In the genomic region with DNA sequence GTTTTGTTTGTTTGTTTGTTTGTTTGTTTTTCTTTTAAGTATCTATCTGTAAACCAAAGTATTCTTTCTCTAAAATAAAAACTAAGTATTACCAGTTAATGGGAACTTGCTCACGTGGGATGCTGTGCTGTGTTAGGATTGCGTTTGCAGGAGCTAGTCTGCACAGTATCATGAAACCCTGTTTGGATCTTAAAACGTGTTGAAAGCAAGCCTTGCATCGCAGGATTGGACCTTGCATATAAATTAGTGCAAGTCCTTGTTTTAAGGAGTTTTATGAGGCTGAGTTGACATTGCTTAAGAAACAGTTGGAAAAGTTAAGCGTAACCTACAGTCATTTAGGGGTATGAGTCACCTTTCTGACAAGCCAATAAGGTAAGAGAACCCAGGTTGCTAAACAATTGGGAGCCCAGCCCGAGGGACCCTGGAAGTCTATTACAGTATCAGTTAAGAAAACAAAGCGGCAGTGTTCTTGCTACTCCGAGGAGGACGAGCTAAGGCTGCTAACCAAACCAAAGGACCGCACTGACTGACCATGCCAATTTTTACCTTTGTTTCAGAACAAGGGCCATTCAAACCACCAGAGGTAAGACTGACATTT, we compare ENCODE assay signal across 15 mouse cellular contexts.
DNase-seq lines count a peak whose midpoint lies in the region; ATAC-seq and TF ChIP-seq lines count a peak whose summit lies in the region.
"Had no signal": no experiment of that assay in that cellular context is flagged by ENCODE, and none has a peak within 500 bp of the region (broad histone marks: within the 10 kb centered on the region; RNA-seq: fewer than 3 reads in every experiment).

No protein-coding gene starts in this region.

- H3K4me1 ChIP-seq in embryonic facial prominence, embryonic 14.5 days (ENCODE audit: control insufficient read depth, insufficient read depth, low read length), result no peaks in the 10 kb centered on the region
- H3K4me1 ChIP-seq in limb, embryonic 12.5 days (replicated peaks), result peaks cover 13% of the 10 kb centered on the region; the same call in 1 of the 2 replicates
- H3K4me1 ChIP-seq in hindbrain, embryonic 11.5 days (replicated peaks; ENCODE audit: control insufficient read depth, insufficient read depth, low read length), result peaks cover under 1% of the 10 kb centered on the region; the same call in 1 of the 2 replicates

- H3K9me3 ChIP-seq in embryonic facial prominence, embryonic 14.5 days (ENCODE audit: control insufficient read depth, low read length), result no peaks in the 10 kb centered on the region
- no peaks in the 10 kb centered on the region for H3K9me3 ChIP-seq in limb, embryonic 12.5 days
- no peaks in the 10 kb centered on the region for H3K9me3 ChIP-seq in hindbrain, embryonic 11.5 days (ENCODE audit: control insufficient read depth, low read length)
- H3K9me3 ChIP-seq: forebrain, embryonic 10.5 days; neural tube, embryonic 15.5 days had no signal

- DNase-seq in layer of hippocampus, adult 2 months (ENCODE audit: low spot score in 2 of 2), result no peak
- DNase-seq in layer of hippocampus, adult 18-20 months (ENCODE audit: low spot score in 2 of 2), result no peak
- peak; percentile 61 for DNase-seq in embryonic facial prominence, embryonic 14.5 days (ENCODE audit: low spot score)
- DNase-seq in kidney, adult 18-20 months, result peak; percentile 49
- DNase-seq in cerebellum, postnatal 4 days (ENCODE audit: low spot score in 2 of 2), result no peak
- DNase-seq in spleen, adult 12 weeks (ENCODE audit: low spot score), result no peak
- DNase-seq in hindbrain, embryonic 11.5 days (ENCODE audit: low spot score), result no peak
- DNase-seq: adrenal gland, postnatal 10 days; cerebellum, postnatal 36 days; heart, adult 2 months; heart, postnatal 36 days; thymus, postnatal 36 days had no signal

- 0 out of 2 replicates have a peak, but pooled peaks have one; percentile 62 for ATAC-seq in embryonic facial prominence, embryonic 14.5 days (ENCODE audit: low read depth)
- ATAC-seq in limb, embryonic 12.5 days (ENCODE audit: insufficient number of reproducible peaks, insufficient read depth, low FRiP score, low TSS enrichment, low read depth), result no peak
- ATAC-seq in hindbrain, embryonic 11.5 days (ENCODE audit: low FRiP score), result no peak

- peak overlapping the region; percentile 2; the same call in 1 of the 2 replicates for H3K4me3 ChIP-seq in layer of hippocampus, adult 2 months
- peak overlapping the region; percentile 23 for H3K4me3 ChIP-seq in embryonic facial prominence, embryonic 14.5 days (ENCODE audit: low read depth, low read length)
- no peak overlapping the region for H3K4me3 ChIP-seq in limb, embryonic 12.5 days (replicated peaks)
- no peak overlapping the region for H3K4me3 ChIP-seq in hindbrain, embryonic 11.5 days (ENCODE audit: low read depth, low read length)
- H3K4me3 ChIP-seq: forebrain, embryonic 10.5 days; heart, adult 2 months; neural tube, embryonic 15.5 days had no signal

- 42% methylated on average over 10 of the region's 10 CpGs for WGBS in embryonic facial prominence, embryonic 14.5 days
- WGBS in limb, embryonic 12.5 days, result 51% methylated on average over 10 of the region's 10 CpGs
- 72% methylated on average over 10 of the region's 10 CpGs for WGBS in hindbrain, embryonic 11.5 days

- no peak overlapping the region for H3K9ac ChIP-seq in embryonic facial prominence, embryonic 14.5 days (ENCODE audit: low read depth, low read length)
- H3K9ac ChIP-seq in limb, embryonic 12.5 days (replicated peaks), result no peak overlapping the region
- H3K9ac ChIP-seq in hindbrain, embryonic 11.5 days (ENCODE audit: low read depth, low read length), result no peak overlapping the region
- H3K9ac ChIP-seq: neural tube, embryonic 15.5 days had no signal

- TF ChIP-seq CTCF in layer of hippocampus, adult 2 months (conservative IDR thresholded peaks at IDR 0.05), result no peak

- peak overlapping the region; percentile 30; the same call in 1 of the 2 replicates for H3K27ac ChIP-seq in layer of hippocampus, adult 2 months
- H3K27ac ChIP-seq in embryonic facial prominence, embryonic 14.5 days (replicated peaks; ENCODE audit: low read depth, low read length), result peak overlapping the region; percentile 53; the same call in 1 of the 2 replicates
- H3K27ac ChIP-seq in limb, embryonic 12.5 days, result no peak overlapping the region
- no peak overlapping the region for H3K27ac ChIP-seq in hindbrain, embryonic 11.5 days (ENCODE audit: low read depth, low read length)
- H3K27ac ChIP-seq: forebrain, embryonic 10.5 days; heart, adult 2 months; neural tube, embryonic 15.5 days had no signal

- H3K27me3 ChIP-seq in embryonic facial prominence, embryonic 14.5 days (replicated peaks; ENCODE audit: control insufficient read depth, insufficient read depth, low read length), result no peaks in the 10 kb centered on the region
- H3K27me3 ChIP-seq in limb, embryonic 12.5 days, result no peaks in the 10 kb centered on the region
- H3K27me3 ChIP-seq in hindbrain, embryonic 11.5 days (ENCODE audit: control insufficient read depth, insufficient read depth, low read length), result no peaks in the 10 kb centered on the region
- H3K27me3 ChIP-seq: neural tube, embryonic 15.5 days had no signal

- H3K4me2 ChIP-seq in embryonic facial prominence, embryonic 14.5 days (ENCODE audit: low read depth, low read length), result peak overlapping the region; percentile 34
- H3K4me2 ChIP-seq in limb, embryonic 12.5 days, result peak overlapping the region; percentile 30
- H3K4me2 ChIP-seq in hindbrain, embryonic 11.5 days (replicated peaks; ENCODE audit: low read depth, low read length), result no peak overlapping the region
- H3K4me2 ChIP-seq: neural tube, embryonic 15.5 days had no signal

- H3K36me3 ChIP-seq in embryonic facial prominence, embryonic 14.5 days (ENCODE audit: control insufficient read depth, insufficient read depth, low read length), result no peaks in the 10 kb centered on the region
- no peaks in the 10 kb centered on the region for H3K36me3 ChIP-seq in limb, embryonic 12.5 days
- no peaks in the 10 kb centered on the region for H3K36me3 ChIP-seq in hindbrain, embryonic 11.5 days (ENCODE audit: control insufficient read depth, insufficient read depth, low read length)
- H3K36me3 ChIP-seq: forebrain, embryonic 10.5 days; neural tube, embryonic 15.5 days had no signal

Comparison
In these comparisons a context has a peak if more than half of its experiments do, and no peak if none do; other contexts are left out.
1. DNase-seq: peak in embryonic facial prominence, embryonic 14.5 days (single experiment) and kidney, adult 18-20 months (single experiment); none in layer of hippocampus, adult 2 months (0 of 2), layer of hippocampus, adult 18-20 months (0 of 2), cerebellum, postnatal 4 days (0 of 2), spleen, adult 12 weeks (single experiment) and hindbrain, embryonic 11.5 days (single experiment).
2. H3K27ac ChIP-seq: peak in layer of hippocampus, adult 2 months (single experiment) and embryonic facial prominence, embryonic 14.5 days (single experiment); none in limb, embryonic 12.5 days (single experiment) and hindbrain, embryonic 11.5 days (single experiment).
3. H3K4me3 ChIP-seq: peak in layer of hippocampus, adult 2 months (single experiment) and embryonic facial prominence, embryonic 14.5 days (single experiment); none in limb, embryonic 12.5 days (single experiment) and hindbrain, embryonic 11.5 days (single experiment).